12 mouse cellular contexts compared by ENCODE assay signal in the genomic region with DNA sequence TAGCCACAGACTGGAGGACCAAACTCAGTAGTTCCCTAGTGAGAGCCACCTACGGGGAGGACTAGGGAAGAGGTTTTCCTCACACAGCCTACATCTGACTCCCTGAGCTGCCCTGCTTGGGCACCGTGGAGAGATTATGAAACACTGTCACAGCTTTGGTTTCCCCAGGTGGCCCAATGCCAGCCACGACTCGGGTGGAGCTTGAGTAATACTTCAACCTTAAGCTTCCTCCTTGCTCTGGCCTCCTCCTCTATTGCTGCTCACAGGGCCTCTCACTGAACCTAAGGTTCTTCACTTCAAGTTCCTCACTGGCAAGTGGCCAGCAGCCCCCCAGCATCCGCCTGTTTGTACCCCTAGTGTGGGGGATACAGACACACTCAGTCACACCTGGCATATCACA.
DNase-seq lines count a peak whose midpoint lies in the region; ATAC-seq and TF ChIP-seq lines count a peak whose summit lies in the region.
"Had no signal": no experiment of that assay in that cellular context is flagged by ENCODE, and none has a peak within 500 bp of the region (broad histone marks: within the 10 kb centered on the region; RNA-seq: fewer than 3 reads in every experiment).

No protein-coding gene starts in this region.

- H3K9ac ChIP-seq in kidney, embryonic 14.5 days (ENCODE audit: low read depth, low read length) = no peak overlapping the region
- H3K9ac ChIP-seq in heart, embryonic 12.5 days = no peak overlapping the region
- H3K9ac ChIP-seq: hindbrain, embryonic 12.5 days; liver, embryonic 14.5 days had no signal

- peak; percentile 27 for DNase-seq in kidney, postnatal 10 days
- peak; percentile 10 to 64 for DNase-seq in kidney, postnatal 25 days
- DNase-seq in layer of hippocampus, postnatal 25 days (ENCODE audit: extremely low spot score in 1 of 2, low spot score in 1 of 2) = no peak
- DNase-seq in urinary bladder, postnatal 10 days (ENCODE audit: low spot score) = no peak
- DNase-seq: right cerebral cortex, postnatal 25 days had no signal

- no peak for TF ChIP-seq CTCF in bone marrow, adult 2 months (IDR thresholded peaks at IDR 0.05; ENCODE audit: control insufficient read depth, insufficient read depth, low read length)

- 47% methylated on average over 5 of the region's 5 CpGs for WGBS in kidney, embryonic 14.5 days
- 4% methylated on average over 5 of the region's 5 CpGs for WGBS in bone marrow, adult 2 months
- WGBS in heart, embryonic 12.5 days = 54% methylated on average over 5 of the region's 5 CpGs

- ATAC-seq in kidney, embryonic 14.5 days (ENCODE audit: low FRiP score, low TSS enrichment) = no peak
- peak; percentile 67 for ATAC-seq in neutrophil, adult 5-6 weeks (ENCODE audit: extremely low read depth, insufficient number of reproducible peaks, low FRiP score, poor library complexity, severe bottlenecking)
- no peak for ATAC-seq in heart, embryonic 12.5 days (ENCODE audit: insufficient number of reproducible peaks, low FRiP score)
- ATAC-seq: midbrain, embryonic 16.5 days had no signal

- H3K4me3 ChIP-seq in kidney, embryonic 14.5 days (ENCODE audit: low read length) = no peak overlapping the region
- H3K4me3 ChIP-seq in bone marrow, adult 2 months (replicated peaks; ENCODE audit: control insufficient read depth, low read depth, low read length) = no peak overlapping the region
- H3K4me3 ChIP-seq in heart, embryonic 12.5 days = no peak overlapping the region
- H3K4me3 ChIP-seq: hindbrain, embryonic 12.5 days had no signal

- H3K9me3 ChIP-seq in kidney, embryonic 14.5 days (ENCODE audit: control insufficient read depth, low read length) = no peaks in the 10 kb centered on the region
- H3K9me3 ChIP-seq in heart, embryonic 12.5 days (replicated peaks) = peaks cover 6% of the 10 kb centered on the region; the same call in 1 of the 2 replicates
- H3K9me3 ChIP-seq: hindbrain, embryonic 12.5 days had no signal

- H3K27ac ChIP-seq in kidney, embryonic 14.5 days (ENCODE audit: low read depth, low read length) = no peak overlapping the region
- peak overlapping the region; percentile 23; the same call in 1 of the 2 replicates for H3K27ac ChIP-seq in bone marrow, adult 2 months (ENCODE audit: control insufficient read depth, insufficient read depth, low read depth, low read length, poor library complexity)
- H3K27ac ChIP-seq in heart, embryonic 12.5 days (ENCODE audit: poor library complexity, severe bottlenecking) = no peak overlapping the region
- H3K27ac ChIP-seq: hindbrain, embryonic 12.5 days; liver, embryonic 14.5 days had no signal

- peaks cover 27% of the 10 kb centered on the region for H3K4me1 ChIP-seq in kidney, embryonic 14.5 days (ENCODE audit: control insufficient read depth, insufficient read depth, low read length)
- H3K4me1 ChIP-seq in bone marrow, adult 2 months (ENCODE audit: control insufficient read depth, insufficient read depth, low read length) = peaks cover 3% of the 10 kb centered on the region; the same call in 1 of the 2 replicates
- H3K4me1 ChIP-seq in heart, embryonic 12.5 days (replicated peaks) = peaks cover 35% of the 10 kb centered on the region

- peaks cover 3% of the 10 kb centered on the region; the same call in 1 of the 2 replicates for H3K27me3 ChIP-seq in kidney, embryonic 14.5 days (ENCODE audit: control insufficient read depth, insufficient read depth, low read length)
- H3K27me3 ChIP-seq in heart, embryonic 12.5 days (replicated peaks) = peaks cover 18% of the 10 kb centered on the region; the same call in 1 of the 2 replicates

- H3K4me2 ChIP-seq in kidney, embryonic 14.5 days (replicated peaks; ENCODE audit: low read depth, low read length) = no peak overlapping the region
- no peak overlapping the region for H3K4me2 ChIP-seq in heart, embryonic 12.5 days
- H3K4me2 ChIP-seq: hindbrain, embryonic 12.5 days had no signal

- H3K36me3 ChIP-seq in kidney, embryonic 14.5 days (ENCODE audit: control insufficient read depth, insufficient read depth, low read length) = no peaks in the 10 kb centered on the region
- H3K36me3 ChIP-seq in heart, embryonic 12.5 days = no peaks in the 10 kb centered on the region
- H3K36me3 ChIP-seq: hindbrain, embryonic 12.5 days had no signal

- TF ChIP-seq POLR2A in bone marrow, adult 2 months (IDR thresholded peaks at IDR 0.05; ENCODE audit: borderline replicate concordance, control insufficient read depth, low read depth, low read length) = no peak

Comparison
In these comparisons a context has a peak if more than half of its experiments do, and no peak if none do; other contexts are left out.
1. DNase-seq: peak in kidney, postnatal 10 days (single experiment) and kidney, postnatal 25 days (2 of 2); none in layer of hippocampus, postnatal 25 days (0 of 2) and urinary bladder, postnatal 10 days (single experiment).